Mouse (Mus musculus) hindbrain, embryonic 14.5 days (tissue): ENCODE data around the gene Med7. TPM values are rescaled to one million over a fixed set of nuclear protein-coding genes. Genes with fewer than 3 reads are reported as not detected.

ENCODE experiments used
- ATAC-seq: fragments of 200-750 bp; cut with Nextera tagmentation; 2 replicates; pipeline ENCODE4 v1.8.0; 2017; ENCODE audit warnings: moderate number of reproducible peaks, mild to moderate bottlenecking, moderate TSS enrichment, moderate library complexity; ENCODE audit not compliant: low FRiP score
- DNase-seq: peaks from one replicate; pipeline ENCODE4 v3.0.0-alpha.2; 2015; ENCODE audit warnings: low spot score
- H3K27ac ChIP-seq: fragments of 300-500 bp; sonication (generic); 2 replicates; pipeline ENCODE4 v1.5.1; 2014; ENCODE audit warnings: mild to moderate bottlenecking, moderate library complexity
- H3K27me3 ChIP-seq: fragments of 300-500 bp; sonication (generic); 2 replicates; pipeline ENCODE4 v1.6.1; 2014; ENCODE audit warnings: mild to moderate bottlenecking, low read length, mixed read lengths; ENCODE audit not compliant: control insufficient read depth, insufficient read depth
- H3K36me3 ChIP-seq: fragments of 300-500 bp; sonication (generic); replicated peaks from 2 replicates; pipeline ENCODE4 v1.6.1; 2014; ENCODE audit not compliant: control insufficient read depth, insufficient read depth
- H3K4me1 ChIP-seq: fragments of 300-500 bp; sonication (generic); replicated peaks from 2 replicates; pipeline ENCODE4 v1.6.1; 2014; ENCODE audit warnings: antibody characterized with exemption, low read length, mixed read lengths; ENCODE audit not compliant: control insufficient read depth, insufficient read depth
- H3K4me2 ChIP-seq: fragments of 300-500 bp; sonication (generic); replicated peaks from 2 replicates; pipeline ENCODE4 v1.6.1; 2014; ENCODE audit warnings: mild to moderate bottlenecking, moderate library complexity
- H3K4me3 ChIP-seq: fragments of 300-500 bp; sonication (generic); replicated peaks from 2 replicates; pipeline ENCODE4 v1.5.1; 2014; ENCODE audit warnings: mild to moderate bottlenecking, low read length
- H3K9ac ChIP-seq: fragments of 300-500 bp; sonication (generic); 2 replicates; pipeline ENCODE4 v1.6.1; 2014
- H3K9me3 ChIP-seq: fragments of 300-500 bp; sonication (generic); 2 replicates; pipeline ENCODE4 v1.6.1; 2016; ENCODE audit warnings: low read length; ENCODE audit not compliant: control insufficient read depth
- WGBS: fragments of 180-500 bp; shearing (Covaris S2); extraction: QIAGEN DNeasy Blood & Tissue Kit; methylation state at CpG from one replicate; pipeline ENCODE4 v1.1.7; 2014; 5-methylcytosine and 5-hydroxymethylcytosine counted together
- polyA plus RNA-seq: library from polyadenylated mRNA; unstranded; fragments of >200 nt; fragmentation: Nextera tagmentation; extraction: Ambion mirVana; gene quantifications from 2 replicates; pipeline ENCODE4 v1.2.1, GENCODE M21; 2014

Med7 gene
- polyA plus RNA-seq, 1 experiment from 2014 or later: 67.2 TPM

GRCm38 (mm10) chr11:46396167-46396859 is 40.4 kb upstream of the Med7 start, which contains the start of gene Fam71b:
Fam71b (plus strand) TSS chr11:46396559.
- Histone ChIP-seq H3K4me1 (no peaks in the 10 kb centered on the region), H3K9ac (no peak within 1 kb of the TSS), H3K4me3 (no peak within 1 kb of the TSS), H3K27me3 (no peaks in the 10 kb centered on the region), H3K27ac (no peak within 1 kb of the TSS), H3K9me3 (no peaks in the 10 kb centered on the region), H3K36me3 (no peaks in the 10 kb centered on the region), H3K4me2 (no peak within 1 kb of the TSS)
- DNase-seq (no peak), ATAC-seq (no peak)
- WGBS: 78% methylated on average over 13 of the region's 13 CpGs

GRCm38 (mm10) chr11:46396860-46397179 is 39.9 kb upstream of the Med7 start:
- WGBS: 90% methylated on average over 4 of the region's 4 CpGs
- no peaks in the 10 kb centered on the region for H3K27me3 ChIP-seq
- no peak for ATAC-seq

GRCm38 (mm10) chr11:46397900-46398299 is 38.8 kb upstream of the Med7 start:
- no peak overlapping the region for H3K4me2 ChIP-seq
- no peak overlapping the region for H3K4me3 ChIP-seq
- H3K4me1 ChIP-seq: no peaks in the 10 kb centered on the region
- H3K9ac ChIP-seq: no peak overlapping the region
- ATAC-seq: no peak
- 61% methylated on average over 2 of the region's 2 CpGs for WGBS
- H3K27ac ChIP-seq: no peak overlapping the region
- DNase-seq: no peak
- H3K36me3 ChIP-seq: no peaks in the 10 kb centered on the region
- no peaks in the 10 kb centered on the region for H3K27me3 ChIP-seq
- H3K9me3 ChIP-seq: no peaks in the 10 kb centered on the region

More at GRCm38 (mm10) chr11:46396860-46397179, 39.9 kb upstream of the Med7 start:
- H3K4me3 ChIP-seq: no peak overlapping the region
- no peak overlapping the region for H3K9ac ChIP-seq
- no peak overlapping the region for H3K27ac ChIP-seq
- no peak overlapping the region for H3K4me2 ChIP-seq
- no peaks in the 10 kb centered on the region for H3K36me3 ChIP-seq
- no peaks in the 10 kb centered on the region for H3K9me3 ChIP-seq
- no peaks in the 10 kb centered on the region for H3K4me1 ChIP-seq
- DNase-seq: no peak

DNA sequence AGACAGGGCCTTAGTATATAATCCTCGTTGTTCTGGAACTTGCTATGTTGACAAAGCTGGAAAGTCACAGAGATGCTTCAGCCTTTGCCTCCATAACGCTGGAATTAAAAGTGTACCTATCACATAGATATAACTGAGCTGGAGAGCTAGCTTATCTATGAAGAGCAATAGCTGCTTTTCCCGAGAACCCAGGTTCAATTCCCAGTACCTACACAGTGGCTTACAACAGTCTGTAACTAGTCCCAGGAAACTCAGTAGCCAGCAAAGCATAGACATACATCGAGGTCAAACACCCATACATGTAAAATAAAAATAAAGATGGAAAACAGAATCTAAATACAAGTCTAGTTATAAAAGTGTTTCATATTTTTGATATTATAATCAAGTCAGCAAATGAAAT is 38.3 kb upstream of the Med7 start:
- H3K27me3 ChIP-seq: no peaks in the 10 kb centered on the region
- no peaks in the 10 kb centered on the region for H3K9me3 ChIP-seq
- no peaks in the 10 kb centered on the region for H3K4me1 ChIP-seq
- H3K36me3 ChIP-seq: no peaks in the 10 kb centered on the region
- H3K4me2 ChIP-seq: no peak overlapping the region
- H3K9ac ChIP-seq: no peak overlapping the region
- H3K27ac ChIP-seq: no peak overlapping the region
- DNase-seq (no peak), ATAC-seq (no peak)
- H3K4me3 ChIP-seq: no peak overlapping the region
- 86% methylated on average over 4 of the region's 4 CpGs for WGBS

DNA sequence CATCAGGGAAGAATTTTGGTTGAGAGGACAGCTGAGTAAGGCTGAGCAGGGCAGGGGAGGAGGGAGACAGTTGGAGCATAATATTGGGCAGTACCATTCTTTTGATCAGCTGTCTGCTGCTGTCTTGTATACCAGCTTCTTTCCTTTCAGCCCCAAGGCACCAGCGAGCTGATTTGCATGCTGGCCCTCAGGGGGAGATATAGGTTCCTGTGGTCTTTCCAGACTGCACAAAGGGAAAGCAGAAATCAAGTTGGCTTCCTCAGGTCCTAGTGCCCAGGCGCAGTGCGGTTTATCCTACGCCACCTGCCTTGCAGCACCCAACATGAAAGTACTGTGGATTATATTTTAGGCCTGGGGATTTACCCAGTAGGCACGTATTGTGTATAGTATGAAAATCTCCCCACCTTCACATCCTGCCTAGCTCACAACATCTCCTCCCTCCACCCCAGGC is 37.8 kb upstream of the Med7 start:
- Histone ChIP-seq H3K4me2 (no peak overlapping the region), H3K36me3 (no peaks in the 10 kb centered on the region), H3K4me3 (no peak overlapping the region), H3K27me3 (no peaks in the 10 kb centered on the region), H3K9me3 (no peaks in the 10 kb centered on the region), H3K9ac (no peak overlapping the region), H3K4me1 (no peaks in the 10 kb centered on the region), H3K27ac (no peak overlapping the region)
- WGBS: 66% methylated on average over 5 of the region's 5 CpGs
- no peak for DNase-seq
- ATAC-seq: no peak

GRCm38 (mm10) chr11:46401555-46401954 is 35.2 kb upstream of the Med7 start:
- no peaks in the 10 kb centered on the region for H3K9me3 ChIP-seq

DNA sequence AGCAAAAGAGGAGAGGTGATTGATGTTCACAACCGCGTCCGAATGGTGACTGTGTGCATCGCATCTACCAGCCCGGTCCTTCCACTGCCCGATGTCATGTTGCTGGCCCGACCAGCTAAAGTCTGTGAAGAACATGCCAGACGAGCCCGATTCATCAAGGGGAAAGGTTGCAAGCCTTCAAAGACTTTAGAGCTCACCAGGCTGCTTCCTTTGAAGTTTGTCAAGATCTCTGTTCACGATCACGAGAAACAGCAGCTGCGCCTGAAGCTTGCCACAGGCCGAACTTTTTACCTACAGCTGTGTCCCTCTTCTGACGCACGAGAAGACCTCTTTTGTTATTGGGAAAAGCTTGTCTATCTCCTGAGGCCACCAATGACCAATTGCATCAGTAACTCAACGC is 31.7 kb upstream of the Med7 start:
- 87% methylated on average over 16 of the region's 16 CpGs for WGBS
- H3K36me3 ChIP-seq: no peaks in the 10 kb centered on the region

More at GRCm38 (mm10) chr11:46401555-46401954, 35.2 kb upstream of the Med7 start:
- no peak for DNase-seq
- no peak overlapping the region for H3K9ac ChIP-seq
- no peak overlapping the region for H3K4me2 ChIP-seq
- no peaks in the 10 kb centered on the region for H3K4me1 ChIP-seq
- 79% methylated on average over 12 of the region's 12 CpGs for WGBS
- H3K27me3 ChIP-seq: no peaks in the 10 kb centered on the region
- H3K36me3 ChIP-seq: no peaks in the 10 kb centered on the region
- H3K4me3 ChIP-seq: no peak overlapping the region
- H3K27ac ChIP-seq: no peak overlapping the region
- ATAC-seq: no peak

DNA sequence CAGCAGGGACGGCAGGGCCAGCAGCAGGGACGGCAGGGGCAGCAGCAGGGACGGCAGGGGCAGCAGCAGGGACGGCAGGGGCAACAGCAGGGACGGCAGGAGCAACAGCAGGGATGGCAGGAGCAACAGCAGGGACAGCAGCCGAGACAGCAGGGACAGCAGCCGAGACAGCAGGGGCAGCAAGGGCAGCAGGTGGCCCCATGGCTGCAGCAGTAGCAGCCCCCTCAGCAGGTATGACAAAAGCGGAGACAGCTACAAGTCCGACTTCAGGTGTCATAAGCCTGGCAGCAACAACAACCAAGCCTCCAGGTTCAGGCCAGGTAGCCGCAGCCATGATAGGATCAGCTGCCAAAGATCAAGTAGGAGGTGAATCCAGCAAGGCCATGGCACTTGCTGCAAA is 30.0 kb upstream of the Med7 start:
- Histone ChIP-seq H3K9ac (no peak overlapping the region), H3K4me3 (no peak overlapping the region), H3K4me2 (no peak overlapping the region), H3K27ac (no peak overlapping the region), H3K4me1 (no peaks in the 10 kb centered on the region), H3K9me3 (no peaks in the 10 kb centered on the region), H3K27me3 (no peaks in the 10 kb centered on the region), H3K36me3 (no peaks in the 10 kb centered on the region)
- 37% methylated on average over 10 of the region's 10 CpGs for WGBS
- ATAC-seq (no peak), DNase-seq (no peak)

More for the DNA sequence above, 31.7 kb upstream of the Med7 start:
- Histone ChIP-seq H3K27me3 (no peaks in the 10 kb centered on the region), H3K9ac (no peak overlapping the region), H3K27ac (no peak overlapping the region), H3K4me3 (no peak overlapping the region), H3K4me2 (no peak overlapping the region), H3K4me1 (no peaks in the 10 kb centered on the region), H3K9me3 (no peaks in the 10 kb centered on the region)
- ATAC-seq: no peak
- no peak for DNase-seq

GRCm38 (mm10) chr11:46410018-46410563 is 26.6 kb upstream of the Med7 start:
- Histone ChIP-seq H3K9ac (no peak overlapping the region), H3K27ac (no peak overlapping the region), H3K9me3 (no peaks in the 10 kb centered on the region), H3K4me2 (no peak overlapping the region), H3K4me3 (no peak overlapping the region), H3K4me1 (no peaks in the 10 kb centered on the region), H3K27me3 (no peaks in the 10 kb centered on the region), H3K36me3 (no peaks in the 10 kb centered on the region)
- DNase-seq (no peak), ATAC-seq (no peak)
- 39% methylated on average over 2 of the region's 2 CpGs for WGBS
